Mouse (Mus musculus): ENCODE results near the gene Dnajb9. TPM values are rescaled to one million over a fixed set of nuclear protein-coding genes. Genes with fewer than 3 reads are reported as not detected.

Dnajb9 gene
- total RNA-seq, 2 experiments from 2014 or later: 33.0 to 36.4 TPM

- Histone ChIP-seq H3K27ac (no peak overlapping the region), H3K4me3 (no peak overlapping the region)
- intact Hi-C loops (cut with DNase I): no loop called here
- no peak for DNase-seq
- no peak for TF ChIP-seq CTCF (IDR thresholded peaks at IDR 0.05)
Measured at GRCm38 (mm10) chr12:44197873-44198525, 12.1 kb downstream of the Dnajb9 start.

DNA sequence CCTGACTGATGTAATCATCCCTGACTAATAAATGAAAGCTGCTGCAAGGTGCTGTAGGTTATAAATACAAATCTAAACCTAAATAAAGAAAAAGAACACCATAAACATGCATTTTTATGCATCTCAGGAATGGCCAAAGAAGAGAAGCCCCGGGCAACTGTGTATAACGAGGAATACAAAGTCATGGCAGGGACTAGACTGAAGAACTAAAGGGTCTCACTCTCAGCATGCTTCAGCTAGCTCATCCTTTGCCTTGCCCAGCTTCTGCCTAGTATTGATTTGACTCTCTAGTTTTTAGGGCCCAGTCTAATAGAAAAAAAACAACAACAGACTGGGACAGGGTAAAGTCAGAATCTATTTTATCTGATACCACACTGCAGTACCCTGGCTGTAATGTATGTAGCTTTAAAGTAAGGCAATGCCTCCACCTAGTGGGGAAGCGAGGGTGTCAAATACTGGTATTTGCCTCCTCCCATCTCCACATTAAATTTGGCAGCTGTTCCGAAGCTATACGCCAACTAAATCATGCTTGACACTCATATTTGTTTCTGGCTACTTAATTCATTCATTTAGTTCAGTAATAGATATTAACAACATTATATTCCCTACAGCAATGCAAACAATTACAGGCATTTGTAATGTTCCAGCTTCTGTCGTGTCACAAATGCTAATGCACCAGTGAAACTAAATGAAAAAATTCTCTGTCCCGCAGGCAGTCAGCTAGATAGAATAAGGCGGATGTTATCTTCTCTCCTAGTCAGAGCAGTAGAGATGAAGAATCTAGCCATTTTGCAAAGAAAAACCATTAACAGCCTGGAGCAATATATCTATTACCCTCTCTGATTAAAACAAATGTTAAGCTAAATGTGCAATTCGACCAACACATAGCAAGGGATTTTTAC, 28.8 kb downstream of the Dnajb9 start:
- Histone ChIP-seq H3K4me3 (no peak overlapping the region), H3K27ac (no peak overlapping the region)
- no peak for DNase-seq
- intact Hi-C loops (cut with DNase I): no loop called here
- TF ChIP-seq CTCF (IDR thresholded peaks at IDR 0.05): peak; percentile 54

- no peak for TF ChIP-seq CTCF (IDR thresholded peaks at IDR 0.05)
- H3K4me3 ChIP-seq: no peak overlapping the region
- no peak overlapping the region for H3K27ac ChIP-seq
- intact Hi-C loops (cut with DNase I): no loop called here
- DNase-seq: no peak
Measured at GRCm38 (mm10) chr12:44177038-44177355, 33.1 kb downstream of the Dnajb9 start.

DNA sequence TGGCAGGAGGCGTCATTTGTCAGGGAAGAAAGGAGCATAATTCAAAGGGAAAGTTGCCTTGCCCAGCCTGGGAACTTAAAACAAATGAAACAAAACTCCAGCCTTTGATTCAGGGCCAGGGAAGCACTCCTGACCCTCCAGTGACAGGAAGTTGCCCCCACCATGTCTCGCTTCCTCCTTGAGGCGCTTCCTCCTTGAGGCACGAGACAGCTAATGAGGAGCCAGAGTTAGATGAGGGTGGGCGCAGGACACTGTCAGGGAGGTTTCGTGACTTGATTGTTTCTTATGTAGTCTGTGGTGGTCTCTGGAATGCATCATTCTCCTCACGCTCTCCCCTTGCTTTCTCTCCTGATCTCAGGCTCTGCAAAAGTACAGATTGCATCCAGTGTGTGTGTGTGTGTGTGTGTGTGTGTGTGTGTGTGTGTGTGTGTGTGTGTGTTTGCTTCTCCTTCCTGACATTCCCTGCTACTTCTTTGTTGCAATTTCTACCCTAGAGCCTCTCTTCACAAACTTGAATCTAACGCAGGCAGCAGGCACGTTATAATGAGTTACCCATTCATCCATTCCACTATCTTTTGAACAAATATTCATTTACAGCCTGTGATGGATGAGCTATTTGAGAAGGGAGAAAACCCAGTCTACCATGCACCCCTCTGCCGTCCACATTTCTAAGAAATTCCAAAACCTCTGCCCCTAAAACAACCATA, 33.6 kb downstream of the Dnajb9 start:
- H3K4me3 ChIP-seq: 0 out of 2 replicates have a peak overlapping the region, but pooled peaks have one; percentile 7
- no peak for DNase-seq
- no peak overlapping the region for H3K27ac ChIP-seq
- no peak for TF ChIP-seq CTCF (IDR thresholded peaks at IDR 0.05)
- intact Hi-C loops (cut with DNase I): no loop called here

- H3K27ac ChIP-seq: no peak overlapping the region
- peak; percentile 77 for TF ChIP-seq CTCF (IDR thresholded peaks at IDR 0.05)
- H3K4me3 ChIP-seq: no peak overlapping the region
- DNase-seq: no peak
- intact Hi-C loops (cut with DNase I): no loop called here
Measured at GRCm38 (mm10) chr12:44166949-44167348, 43.2 kb downstream of the Dnajb9 start.

DNA sequence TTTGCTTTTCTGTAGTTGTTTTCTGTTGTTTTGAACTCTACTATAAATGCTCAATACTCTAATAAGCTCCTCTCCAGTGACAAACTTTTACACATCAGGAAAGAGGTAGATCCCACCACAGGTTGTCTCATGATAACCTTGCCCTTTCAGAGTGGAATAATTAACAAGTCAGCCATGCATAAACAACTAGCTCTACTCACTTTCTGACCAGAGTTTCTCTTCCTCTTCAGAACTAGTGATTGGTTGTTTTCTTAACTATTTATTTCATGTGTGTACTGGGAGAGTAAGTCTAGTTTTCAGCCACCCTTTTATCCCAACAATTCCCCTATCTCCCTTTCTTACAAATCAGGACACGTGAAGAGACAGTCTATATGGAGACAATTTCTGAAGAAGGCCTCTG, 50.8 kb downstream of the Dnajb9 start:
- no peak overlapping the region for H3K4me3 ChIP-seq
- intact Hi-C loops (cut with DNase I): no loop called here
- no peak overlapping the region for H3K27ac ChIP-seq
- DNase-seq: no peak
- TF ChIP-seq CTCF (IDR thresholded peaks at IDR 0.05): no peak

Small RNA genes lying within 50 kb of the gene (microRNA-seq; reads per million reads assigned to microRNA genes)
- not detected for gene Mir5627

Other genes starting within 250 kb of the Dnajb9 start
- gene Pnpla8, start 11.0 kb upstream of the Dnajb9 start, total RNA-seq (2021): 100 to 1,000 TPM; 138 to 172 TPM
- gene Nrcam, start 118.6 kb upstream of the Dnajb9 start, total RNA-seq (2021): under 1 TPM; 0.11 to 0.41 TPM